ENCODE assay signal across 9 mouse cellular contexts in the genomic region with DNA sequence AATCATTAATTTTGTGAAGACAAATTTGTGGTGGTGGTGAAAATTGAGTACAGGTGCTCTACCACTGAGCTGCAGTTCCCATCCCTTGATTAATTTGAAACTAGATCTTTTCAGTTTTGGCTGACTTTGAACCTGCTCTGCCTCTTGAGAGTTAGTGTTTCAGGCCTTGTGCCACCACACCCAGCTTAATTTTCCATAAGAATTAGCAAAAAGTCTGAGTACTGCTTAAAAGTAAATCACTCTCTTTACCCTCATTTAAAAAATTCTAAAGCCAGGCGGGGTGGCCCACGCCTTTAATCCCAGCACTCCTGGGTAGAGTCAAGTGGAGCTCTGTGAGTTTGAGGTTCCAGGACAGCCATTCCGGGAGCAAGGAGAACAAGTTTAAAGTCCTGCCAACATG.
"Had no signal": no experiment of that assay in that cellular context is flagged by ENCODE, and none has a peak within 500 bp of the region (broad histone marks: within the 10 kb centered on the region; RNA-seq: fewer than 3 reads in every experiment).

No protein-coding gene starts in this region.

- DNase-seq: kidney, adult 11 months; kidney, postnatal 10 days; left cerebral cortex, postnatal 4 days; lung, adult 2 months; lung, postnatal 36 days; right cerebral cortex, postnatal 4 days; spleen, adult 18-20 months; thymus, adult 2 months; thymus, postnatal 25 days had no signal
